Mouse (Mus musculus): Measurements from ENCODE around the gene Scd2.
"Not testable (repeated sequence)": the region's sequence is repeated elsewhere in the genome, so short reads cannot be mapped to it uniquely, and the experiment has no call there.

The Scd2 gene

GRCm38 (mm10) chr19:44297068-44297760 is 3.7 kb downstream of the Scd2 start:
- DNase-seq (ENCODE audit: low read depth, low spot score), result peak; percentile 39

- DNase-seq (ENCODE audit: low read depth, low spot score), result no peak
Measured at GRCm38 (mm10) chr19:44297862-44298261, 4.4 kb downstream of the Scd2 start.

- DNase-seq (ENCODE audit: low read depth, low spot score), result no peak
Measured at GRCm38 (mm10) chr19:44299078-44299477, 5.6 kb downstream of the Scd2 start.

- DNase-seq (ENCODE audit: low read depth, low spot score), result no peak
Measured at GRCm38 (mm10) chr19:44299902-44300301, 6.4 kb downstream of the Scd2 start.

GRCm38 (mm10) chr19:44300520-44300919 is 7.0 kb downstream of the Scd2 start:
- peak; percentile 43 for DNase-seq (ENCODE audit: low read depth, low spot score)

- DNase-seq (ENCODE audit: low read depth, low spot score), result peak; percentile 65
Measured at GRCm38 (mm10) chr19:44301176-44301575, 7.7 kb downstream of the Scd2 start.

- DNase-seq (ENCODE audit: low read depth, low spot score), result no peak
Measured at GRCm38 (mm10) chr19:44301671-44302305, 8.3 kb downstream of the Scd2 start.

GRCm38 (mm10) chr19:44302901-44303300 is 9.4 kb downstream of the Scd2 start:
- no peak for DNase-seq (ENCODE audit: low read depth, low spot score)

GRCm38 (mm10) chr19:44303502-44303901 is 10.0 kb downstream of the Scd2 start:
- DNase-seq (ENCODE audit: low read depth, low spot score), result no peak

GRCm38 (mm10) chr19:44304419-44304818 is 10.9 kb downstream of the Scd2 start:
- no peak for DNase-seq (ENCODE audit: low read depth, low spot score)

GRCm38 (mm10) chr19:44304851-44305510 is 11.5 kb downstream of the Scd2 start:
- DNase-seq (ENCODE audit: low read depth, low spot score), result no peak

GRCm38 (mm10) chr19:44305701-44306100 is 12.2 kb downstream of the Scd2 start:
- DNase-seq (ENCODE audit: low read depth, low spot score), result no peak

- DNase-seq (ENCODE audit: low read depth, low spot score), result no peak
Measured at GRCm38 (mm10) chr19:44306171-44306570, 12.7 kb downstream of the Scd2 start.

GRCm38 (mm10) chr19:44307101-44307914 is 13.8 kb downstream of the Scd2 start:
- DNase-seq (ENCODE audit: low read depth, low spot score), result no peak

- no peak for DNase-seq (ENCODE audit: low read depth, low spot score)
Measured at GRCm38 (mm10) chr19:44307915-44308470, 14.5 kb downstream of the Scd2 start.

GRCm38 (mm10) chr19:44308611-44309246 is 15.3 kb downstream of the Scd2 start:
- DNase-seq (ENCODE audit: low read depth, low spot score), result no peak

- no peak for DNase-seq (ENCODE audit: low read depth, low spot score)
Measured at GRCm38 (mm10) chr19:44309351-44310154, 16.1 kb downstream of the Scd2 start.

- DNase-seq (ENCODE audit: low read depth, low spot score), result not testable (repeated sequence)
Measured at GRCm38 (mm10) chr19:44310155-44310575, 16.7 kb downstream of the Scd2 start.

GRCm38 (mm10) chr19:44310814-44311213 is 17.3 kb downstream of the Scd2 start:
- DNase-seq (ENCODE audit: low read depth, low spot score), result peak; percentile 57

GRCm38 (mm10) chr19:44311306-44312006 is 18.0 kb downstream of the Scd2 start:
- no peak for DNase-seq (ENCODE audit: low read depth, low spot score)

Data from CD4-positive helper T cell, adult 2 months (primary cell).